Mouse (Mus musculus) liver, embryonic 18 days (tissue): ENCODE results near the gene Tmem132b. TPM values are rescaled to one million over a fixed set of nuclear protein-coding genes. Genes with fewer than 3 reads are reported as not detected.

ENCODE experiments used
- polyA plus RNA-seq: library from polyadenylated mRNA; depleted of rRNA; stranded (reverse); fragments of >200 nt; gene quantifications from 2 replicates; pipeline ENCODE4 v1.2.3, GENCODE M21; 2012; rRNA removed

Gene Tmem132b
- under 0.01 and 0.02 TPM in 2 replicates for polyA plus RNA-seq

GRCm38 (mm10) chr5:125531634-125532033 lies at the start of gene Tmem132b:
Tmem132b (plus strand) TSS chr5:125531774.

Other genes starting within 250 kb of the Tmem132b start
- 128 and 141 TPM in 2 replicates for gene Scarb1, start 190.7 kb upstream of the Tmem132b start, polyA plus RNA-seq
- gene Gm10382, start 142.5 kb upstream of the Tmem132b start, polyA plus RNA-seq = 0.09 and 0.11 TPM in 2 replicates
- gene Ubc, start 141.6 kb upstream of the Tmem132b start, polyA plus RNA-seq = 312 and 328 TPM in 2 replicates
- gene Dhx37, start 97.7 kb upstream of the Tmem132b start, polyA plus RNA-seq = 5.6 and 5.7 TPM in 2 replicates
- gene Bri3bp, start 90.2 kb upstream of the Tmem132b start, polyA plus RNA-seq = 4.0 and 5.0 TPM in 2 replicates
- gene Aacs, start 56.0 kb upstream of the Tmem132b start, polyA plus RNA-seq = 14.1 and 20.6 TPM in 2 replicates